Mouse (Mus musculus): ENCODE measurements around the gene Vapa. TPM values are rescaled to one million over a fixed set of nuclear protein-coding genes. Genes with fewer than 3 reads are reported as not detected.

Gene Vapa
- total and polyA plus RNA-seq, 3 experiments: 56.7 to 507 (median 85.3) TPM

DNA sequence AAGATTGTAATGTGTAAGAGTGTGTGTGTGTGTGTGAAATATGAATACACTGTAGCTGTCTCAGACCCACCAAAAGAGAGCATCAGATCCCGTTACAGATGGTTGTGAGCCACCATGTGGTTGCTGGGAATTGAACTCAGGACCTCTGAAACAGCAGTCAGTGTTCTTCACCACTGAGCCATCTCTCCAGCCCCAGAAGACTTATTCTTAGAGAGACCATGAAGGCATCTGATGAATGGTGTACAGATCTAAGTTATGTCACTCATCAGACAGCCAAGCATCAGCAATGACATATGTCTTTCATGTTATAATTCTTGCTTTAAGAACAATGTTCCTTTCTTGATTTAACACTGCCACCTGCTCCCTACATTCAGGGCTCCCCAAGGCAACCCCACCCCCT, 25.8 kb upstream of the Vapa start:
- peaks cover 0 to 7% of the 10 kb centered on the region in 2 experiments; a peak in 3 of 4 replicates for H3K4me1 ChIP-seq (ENCODE audit: control insufficient read depth in 1 of 2, insufficient read depth in 2 of 2, low read length in 2 of 2)
- no peak overlapping the region for H3K27ac ChIP-seq (ENCODE audit: control insufficient read depth, low read depth, low read length)
- peaks cover 0 to 2% of the 10 kb centered on the region in 2 experiments; a peak in 1 of 4 replicates for H3K27me3 ChIP-seq (ENCODE audit: control insufficient read depth in 1 of 2, insufficient read depth in 2 of 2, low read length in 2 of 2)
- no peaks in the 10 kb centered on the region for H3K9me3 ChIP-seq (replicated peaks; ENCODE audit: insufficient read depth, low read length)
- H3K4me3 ChIP-seq (ENCODE audit: control insufficient read depth in 1 of 2, insufficient read depth in 1 of 2, low read depth in 2 of 2, low read length in 2 of 2): no peak overlapping the region
- no peak overlapping the region for H3K9ac ChIP-seq (ENCODE audit: control insufficient read depth, low read depth, low read length, poor library complexity, severe bottlenecking)
- DNase-seq (ENCODE audit: low read depth, low spot score): no peak
- TF ChIP-seq TBP (IDR thresholded peaks at IDR 0.05; ENCODE audit: low read depth, low read length) (peak; percentile 56; the same call in 1 of the 2 replicates), TCF12 (IDR thresholded peaks at IDR 0.05; ENCODE audit: low read depth, low read length) (no peak)
- H3K36me3 ChIP-seq (ENCODE audit: control insufficient read depth in 1 of 2, insufficient read depth in 2 of 2, low read length in 2 of 2): peaks cover 0 to 6% of the 10 kb centered on the region in 2 experiments; a peak in 2 of 4 replicates
- no peaks in the 10 kb centered on the region for H3K79me2 ChIP-seq (ENCODE audit: control insufficient read depth, insufficient read depth, low read length, poor library complexity)

DNA sequence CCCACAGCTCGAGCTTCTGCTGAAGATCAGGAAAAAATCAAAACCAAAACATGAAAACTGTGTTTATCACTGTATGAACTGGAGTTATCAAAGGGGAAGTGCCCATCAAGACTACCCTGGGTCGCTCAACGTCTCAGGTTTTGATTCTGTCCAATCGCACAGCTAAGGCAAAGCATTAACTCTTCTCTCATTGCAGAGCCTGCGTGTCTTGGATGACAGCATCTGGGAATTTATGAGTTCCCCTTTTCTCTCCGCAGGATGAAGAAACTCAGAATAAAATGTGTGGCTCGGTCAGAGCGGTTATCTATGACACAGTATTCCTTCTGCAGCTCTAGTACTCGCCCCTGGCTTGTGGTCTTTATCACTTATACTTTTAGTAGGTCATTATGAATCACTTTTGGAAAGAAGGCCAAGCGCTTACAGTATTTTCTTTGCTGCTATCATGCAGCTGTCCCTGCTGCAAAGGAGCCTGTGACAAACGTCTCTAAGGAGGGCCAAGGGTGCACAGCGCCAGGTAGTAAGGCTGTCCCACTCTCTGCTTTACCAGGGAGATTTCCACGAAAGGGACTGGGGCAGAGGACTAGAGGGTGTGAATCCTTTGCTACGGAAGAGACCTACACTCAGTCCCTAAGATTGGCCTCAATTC, 22.5 kb upstream of the Vapa start:
- peaks cover 0 to 6% of the 10 kb centered on the region in 2 experiments; a peak in 2 of 4 replicates for H3K36me3 ChIP-seq (ENCODE audit: control insufficient read depth in 1 of 2, insufficient read depth in 2 of 2, low read length in 2 of 2)
- no peaks in the 10 kb centered on the region for H3K79me2 ChIP-seq (ENCODE audit: control insufficient read depth, insufficient read depth, low read length, poor library complexity)
- peaks cover 0 to 7% of the 10 kb centered on the region in 2 experiments; a peak in 3 of 4 replicates for H3K4me1 ChIP-seq (ENCODE audit: control insufficient read depth in 1 of 2, insufficient read depth in 2 of 2, low read length in 2 of 2)
- H3K4me3 ChIP-seq (ENCODE audit: control insufficient read depth in 1 of 2, insufficient read depth in 1 of 2, low read depth in 2 of 2, low read length in 2 of 2): no peak overlapping the region
- peak; percentile 60 for TF ChIP-seq GATA1 (IDR thresholded peaks at IDR 0.05; ENCODE audit: low read depth, low read length)
- TF ChIP-seq USF2 (IDR thresholded peaks at IDR 0.05; ENCODE audit: borderline replicate concordance in 1 of 2, insufficient read depth in 1 of 2, low read depth in 1 of 2, low read length in 2 of 2): no peak
- TF ChIP-seq MAX (IDR thresholded peaks at IDR 0.05; ENCODE audit: low read length): peak; percentile 43; the same call in 1 of the 2 replicates
- no peak for TF ChIP-seq MEF2A (IDR thresholded peaks at IDR 0.05; ENCODE audit: extremely low read depth, insufficient replicate concordance, low read depth, low read length, poor library complexity, severe bottlenecking)
- TF ChIP-seq SMC3 (IDR thresholded peaks at IDR 0.05; ENCODE audit: low read depth, low read length): peak; percentile 22
- TF ChIP-seq MYC (IDR thresholded peaks at IDR 0.05; ENCODE audit: low read depth, low read length): peak; percentile 73; the same call in 1 of the 2 replicates
- TF ChIP-seq RAD21 (IDR thresholded peaks at IDR 0.05; ENCODE audit: low read depth, low read length): no peak
- no peak for TF ChIP-seq HCFC1 (IDR thresholded peaks at IDR 0.05; ENCODE audit: low read depth, low read length)
- TF ChIP-seq RCOR1 (IDR thresholded peaks at IDR 0.05; ENCODE audit: low read depth, low read length): peak; percentile 96
- no peak for TF ChIP-seq USF1 (IDR thresholded peaks at IDR 0.05; ENCODE audit: low read depth, low read length)
- TF ChIP-seq MXI1 (IDR thresholded peaks at IDR 0.05; ENCODE audit: low read depth, low read length): peak; percentile 49
- TF ChIP-seq POLR2AphosphoS5 (IDR thresholded peaks at IDR 0.05; ENCODE audit: borderline replicate concordance, low read depth, low read length): no peak
- TF ChIP-seq ETS1 (IDR thresholded peaks at IDR 0.05; ENCODE audit: low read depth, low read length): peak; percentile 68
- TF ChIP-seq TBP (IDR thresholded peaks at IDR 0.05; ENCODE audit: low read depth, low read length): no peak
- 0 out of 2 replicates have a peak, but pooled peaks have one; percentile 25 for TF ChIP-seq NELFE (IDR thresholded peaks at IDR 0.05; ENCODE audit: low read depth, low read length)
- TF ChIP-seq ELF1 (IDR thresholded peaks at IDR 0.05; ENCODE audit: low read depth, low read length): no peak
- peak; percentile 39; the same call in 1 of the 2 replicates for TF ChIP-seq JUND (IDR thresholded peaks at IDR 0.05; ENCODE audit: low read depth, low read length)
- no peak for TF ChIP-seq MAZ (IDR thresholded peaks at IDR 0.05; ENCODE audit: low read depth, low read length)
- no peak for TF ChIP-seq ZMIZ1 (IDR thresholded peaks at IDR 0.05; ENCODE audit: low read depth, low read length)
- 0 out of 2 replicates have a peak, but pooled peaks have one; percentile 6 for TF ChIP-seq BHLHE40 (IDR thresholded peaks at IDR 0.05; ENCODE audit: borderline replicate concordance, low read depth, low read length)
- TF ChIP-seq EP300 (IDR thresholded peaks at IDR 0.05; ENCODE audit: low read depth in 1 of 2, low read length in 2 of 2): peak; percentile 53 to 68; a peak in 3 of 4 replicates
- peak; percentile 40; the same call in 1 of the 2 replicates for TF ChIP-seq TCF12 (IDR thresholded peaks at IDR 0.05; ENCODE audit: low read depth, low read length)
- TF ChIP-seq SIN3A (IDR thresholded peaks at IDR 0.05; ENCODE audit: low read length): peak; percentile 57
- peak; percentile 44; the same call in 1 of the 2 replicates for TF ChIP-seq MYB (IDR thresholded peaks at IDR 0.05; ENCODE audit: low read depth, low read length)
- 0 out of 2 replicates have a peak, but pooled peaks have one; percentile 4 for TF ChIP-seq TAL1 (IDR thresholded peaks at IDR 0.05; ENCODE audit: low read length)
- H3K27ac ChIP-seq (ENCODE audit: control insufficient read depth, low read depth, low read length): no peak overlapping the region
- H3K27me3 ChIP-seq (ENCODE audit: control insufficient read depth in 1 of 2, insufficient read depth in 2 of 2, low read length in 2 of 2): peaks cover 2 to 4% of the 10 kb centered on the region in 2 experiments; a peak in 2 of 4 replicates
- no peaks in the 10 kb centered on the region for H3K9me3 ChIP-seq (replicated peaks; ENCODE audit: insufficient read depth, low read length)
- peak; percentile 86 for DNase-seq (ENCODE audit: low read depth, low spot score)
- no peak overlapping the region for H3K9ac ChIP-seq (ENCODE audit: control insufficient read depth, low read depth, low read length, poor library complexity, severe bottlenecking)
